8 mouse cellular contexts compared by ENCODE assay signal in genomic region chr11:69580091-69580514, GRCm38 (mm10). TPM values are rescaled to one million over a fixed set of nuclear protein-coding genes. Genes with fewer than 3 reads are reported as not detected.
DNase-seq lines count a peak whose midpoint lies in the region; ATAC-seq and TF ChIP-seq lines count a peak whose summit lies in the region.

Wrap53 (minus strand) TSS chr11:69580255.
Trp53 (plus strand) TSS chr11:69580359.

- no peaks in the 10 kb centered on the region for H3K9me3 ChIP-seq in MEL (replicated peaks; ENCODE audit: insufficient read depth, low read length)
- no peaks in the 10 kb centered on the region for H3K9me3 ChIP-seq in forebrain, postnatal 0 days (ENCODE audit: low read length)
- no peaks in the 10 kb centered on the region for H3K9me3 ChIP-seq in lung, embryonic 15.5 days

- H3K4me2 ChIP-seq in forebrain, postnatal 0 days (ENCODE audit: low read depth) = peak within 1 kb of the TSS; percentile 95
- H3K4me2 ChIP-seq in lung, embryonic 15.5 days = peak within 1 kb of the TSS; percentile 87

- peak within 1 kb of the TSS; percentile 94 for H3K9ac ChIP-seq in MEL (ENCODE audit: control insufficient read depth, low read depth, low read length, poor library complexity, severe bottlenecking)
- H3K9ac ChIP-seq in forebrain, postnatal 0 days = peak within 1 kb of the TSS; percentile 72
- H3K9ac ChIP-seq in lung, embryonic 15.5 days = peak within 1 kb of the TSS; percentile 82

- DNase-seq in MEL (ENCODE audit: low read depth, low spot score) = peak; percentile 99
- peak; percentile 88 to 94 for DNase-seq in cerebellum, adult 2 months
- DNase-seq in forebrain, postnatal 0 days = peak; percentile 94
- peak; percentile 91 for DNase-seq in heart, postnatal 4 days
- DNase-seq in layer of hippocampus, adult 8-10 months (ENCODE audit: low spot score in 2 of 2) = peak; percentile 88 to 92
- peak; percentile 90 for DNase-seq in ovary, adult 18-20 months (ENCODE audit: low spot score)
- DNase-seq in thymus, postnatal 0 days (ENCODE audit: low spot score) = peak; percentile 93

- peaks cover 72% of the 10 kb centered on the region for H3K79me2 ChIP-seq in MEL (ENCODE audit: control insufficient read depth, insufficient read depth, low read length, poor library complexity)

- peak; percentile 86 to 93 for TF ChIP-seq POLR2A in MEL (IDR thresholded peaks at IDR 0.05; ENCODE audit: control insufficient read depth in 1 of 2, insufficient read depth in 1 of 2, low read depth in 1 of 2, low read length in 2 of 2, poor library complexity in 1 of 2)
- TF ChIP-seq POLR2A in cerebellum, adult 2 months (IDR thresholded peaks at IDR 0.05; ENCODE audit: borderline replicate concordance, insufficient read depth, low read length) = peak; percentile 44; the same call in 1 of the 2 replicates

- H3K27ac ChIP-seq in MEL (ENCODE audit: control insufficient read depth, low read depth, low read length) = peak within 1 kb of the TSS; percentile 96
- peak within 1 kb of the TSS; percentile 97 for H3K27ac ChIP-seq in cerebellum, adult 2 months (ENCODE audit: insufficient read depth, low read length)
- peak within 1 kb of the TSS; percentile 92 for H3K27ac ChIP-seq in forebrain, postnatal 0 days (ENCODE audit: low read depth, low read length)
- peak within 1 kb of the TSS; percentile 97 for H3K27ac ChIP-seq in lung, embryonic 15.5 days

- H3K36me3 ChIP-seq in MEL (ENCODE audit: control insufficient read depth in 1 of 2, insufficient read depth in 2 of 2, low read length in 2 of 2) = peaks cover 0 to 33% of the 10 kb centered on the region in 2 experiments; a peak in 2 of 4 replicates
- H3K36me3 ChIP-seq in forebrain, postnatal 0 days (ENCODE audit: insufficient read depth) = no peaks in the 10 kb centered on the region
- no peaks in the 10 kb centered on the region for H3K36me3 ChIP-seq in lung, embryonic 15.5 days

- TF ChIP-seq EP300 in MEL (IDR thresholded peaks at IDR 0.05; ENCODE audit: low read depth in 1 of 2, low read length in 2 of 2) = 0 out of 4 replicates have a peak, but pooled peaks of 1 of the 2 experiments have one; percentile 24

- peaks cover 2 to 40% of the 10 kb centered on the region in 2 experiments for H3K4me1 ChIP-seq in MEL (ENCODE audit: control insufficient read depth in 1 of 2, insufficient read depth in 2 of 2, low read length in 2 of 2)
- H3K4me1 ChIP-seq in cerebellum, adult 2 months (ENCODE audit: control insufficient read depth, insufficient read depth, low read length) = peaks cover 5% of the 10 kb centered on the region
- H3K4me1 ChIP-seq in forebrain, postnatal 0 days (ENCODE audit: insufficient read depth) = peaks cover 4% of the 10 kb centered on the region; the same call in 1 of the 2 replicates
- H3K4me1 ChIP-seq in lung, embryonic 15.5 days = peaks cover 36% of the 10 kb centered on the region

- no peaks in the 10 kb centered on the region for H3K27me3 ChIP-seq in MEL (ENCODE audit: control insufficient read depth in 1 of 2, insufficient read depth in 2 of 2, low read length in 2 of 2)
- H3K27me3 ChIP-seq in cerebellum, adult 2 months (ENCODE audit: control insufficient read depth, insufficient read depth, low read length) = no peaks in the 10 kb centered on the region
- H3K27me3 ChIP-seq in forebrain, postnatal 0 days (ENCODE audit: insufficient read depth, low read length) = no peaks in the 10 kb centered on the region
- no peaks in the 10 kb centered on the region for H3K27me3 ChIP-seq in lung, embryonic 15.5 days

- peak within 1 kb of the TSS; percentile 82 to 91 for H3K4me3 ChIP-seq in MEL (ENCODE audit: control insufficient read depth in 1 of 2, insufficient read depth in 1 of 2, low read depth in 2 of 2, low read length in 2 of 2)
- H3K4me3 ChIP-seq in cerebellum, adult 2 months (replicated peaks; ENCODE audit: insufficient read depth, low read depth, low read length) = peak within 1 kb of the TSS; percentile 91
- H3K4me3 ChIP-seq in forebrain, postnatal 0 days (ENCODE audit: low read depth, low read length) = peak within 1 kb of the TSS; percentile 79
- peak within 1 kb of the TSS; percentile 81 for H3K4me3 ChIP-seq in lung, embryonic 15.5 days

- TF ChIP-seq CTCF in MEL (IDR thresholded peaks at IDR 0.05 in 2 of 3, conservative IDR thresholded peaks at IDR 0.05 in 1 of 3; ENCODE audit: control insufficient read depth in 1 of 3, insufficient read depth in 1 of 3, low read depth in 2 of 3, low read length in 3 of 3, poor library complexity in 1 of 3, severe bottlenecking in 1 of 3) = peak in 1 of 3 experiments; percentile 34; a peak in 2 of 6 replicates
- no peak for TF ChIP-seq CTCF in cerebellum, adult 2 months (IDR thresholded peaks at IDR 0.05; ENCODE audit: borderline replicate concordance, insufficient read depth, low read depth, low read length)
- TF ChIP-seq CTCF in forebrain, postnatal 0 days (IDR thresholded peaks at IDR 0.05; ENCODE audit: low read depth) = no peak

- under 1% methylated on average over 13 of the region's 13 CpGs for WGBS in cerebellum, adult 2 months
- under 1% methylated on average over 13 of the region's 13 CpGs for WGBS in forebrain, postnatal 0 days
- WGBS in lung, embryonic 15.5 days = under 1% methylated on average over 13 of the region's 13 CpGs

- no peak for TF ChIP-seq RAD21 in MEL (IDR thresholded peaks at IDR 0.05; ENCODE audit: low read depth, low read length)

- ATAC-seq in forebrain, postnatal 0 days = peak; percentile 64
- ATAC-seq in lung, embryonic 15.5 days (ENCODE audit: borderline replicate concordance, extremely low read depth, low FRiP score, low TSS enrichment) = peak; percentile 64

TF ChIP-seq in MEL, 35 proteins besides CTCF, POLR2A, EP300 and RAD21 (continues in another document):
- TF ChIP-seq CHD1 (IDR thresholded peaks at IDR 0.05; ENCODE audit: low read depth, low read length) = no peak; the same call in 1 of the 2 replicates
- peak; percentile 53; the same call in 1 of the 2 replicates for TF ChIP-seq BHLHE40 (IDR thresholded peaks at IDR 0.05; ENCODE audit: borderline replicate concordance, low read depth, low read length)
- TF ChIP-seq MAFK (IDR thresholded peaks at IDR 0.05; ENCODE audit: borderline replicate concordance, low read depth, low read length) = no peak; the same call in 1 of the 2 replicates
- peak; percentile 93 for TF ChIP-seq KAT2A (conservative IDR thresholded peaks at IDR 0.05; ENCODE audit: low read depth, low read length)
- TF ChIP-seq ETS1 (IDR thresholded peaks at IDR 0.05; ENCODE audit: low read depth, low read length) = peak; percentile 41; the same call in 1 of the 2 replicates
- no peak for TF ChIP-seq MEF2A (IDR thresholded peaks at IDR 0.05; ENCODE audit: extremely low read depth, insufficient replicate concordance, low read depth, low read length, poor library complexity, severe bottlenecking)
- peak; percentile 91 for TF ChIP-seq ZMIZ1 (IDR thresholded peaks at IDR 0.05; ENCODE audit: low read depth, low read length)
- TF ChIP-seq POLR2AphosphoS5 (IDR thresholded peaks at IDR 0.05; ENCODE audit: borderline replicate concordance, low read depth, low read length) = no peak
- TF ChIP-seq MXI1 (IDR thresholded peaks at IDR 0.05; ENCODE audit: low read depth, low read length) = peak; percentile 99
- peak; percentile 94 for TF ChIP-seq SIN3A (IDR thresholded peaks at IDR 0.05; ENCODE audit: low read length)
- TF ChIP-seq USF1 (IDR thresholded peaks at IDR 0.05; ENCODE audit: low read depth, low read length) = peak; percentile 93
- no peak for TF ChIP-seq GABPA (IDR thresholded peaks at IDR 0.05; ENCODE audit: low read depth, low read length)
- TF ChIP-seq SMC3 (IDR thresholded peaks at IDR 0.05; ENCODE audit: low read depth, low read length) = no peak
- no peak for TF ChIP-seq UBTF (IDR thresholded peaks at IDR 0.05; ENCODE audit: borderline replicate concordance, insufficient read depth, low read depth, low read length)
- TF ChIP-seq E2F4 (IDR thresholded peaks at IDR 0.05; ENCODE audit: borderline replicate concordance, low read depth, low read length) = peak; percentile 69; the same call in 1 of the 2 replicates
- no peak for TF ChIP-seq NRF1 (IDR thresholded peaks at IDR 0.05; ENCODE audit: insufficient read depth, low read depth, low read length, poor library complexity, severe bottlenecking)
- no peak for TF ChIP-seq GATA1 (IDR thresholded peaks at IDR 0.05; ENCODE audit: low read depth, low read length)
- TF ChIP-seq ELF1 (IDR thresholded peaks at IDR 0.05; ENCODE audit: low read depth, low read length) = peak; percentile 82
- no peak for TF ChIP-seq TAL1 (IDR thresholded peaks at IDR 0.05; ENCODE audit: low read length)
- peak; percentile 96 for TF ChIP-seq NELFE (IDR thresholded peaks at IDR 0.05; ENCODE audit: low read depth, low read length)
- TF ChIP-seq TCF12 (IDR thresholded peaks at IDR 0.05; ENCODE audit: low read depth, low read length) = peak; percentile 78
- TF ChIP-seq TBP (IDR thresholded peaks at IDR 0.05; ENCODE audit: low read depth, low read length) = peak; percentile 92

RNA-seq across cellular contexts. Expression of gene Wrap53, which starts in this region (rescaled TPM):
- 18.5 and 18.9 TPM in 2 replicates for total RNA-seq in MEL (2012; rRNA removed)
- polyA plus RNA-seq in MEL (2012; ENCODE audit: insufficient read depth in 1 of 2, insufficient read length in 2 of 2, low read depth in 1 of 2, low replicate concordance in 2 of 2, missing spikeins in 1 of 2) = 10 to 100 TPM in 1 of 2 experiments, not detected in 1; 24.5 TPM
- 18.6 and 18.8 TPM in 2 replicates for polyA plus RNA-seq in cerebellum, adult 2 months (2012; rRNA removed)
- total RNA-seq in forebrain, postnatal 0 days (2014; rRNA removed) = 10.5 and 13.1 TPM in 2 replicates
- polyA plus RNA-seq in forebrain, postnatal 0 days (2015; fragmentation: Nextera tagmentation; extraction: Ambion mirVana) = 14.6 and 17.3 TPM in 2 replicates
- 1 to 10 TPM; 5.8 to 7.0 TPM for total RNA-seq in heart, postnatal 4 days (2021)
- total RNA-seq in layer of hippocampus, adult 8-10 months (2022) = 10 to 100 TPM; 12.2 to 17.8 (median 12.3) TPM
- polyA plus RNA-seq in lung, embryonic 15.5 days (2015; fragmentation: Nextera tagmentation; extraction: Ambion mirVana) = 28.3 and 28.4 TPM in 2 replicates
- polyA plus RNA-seq in thymus, postnatal 0 days (2015; fragmentation: Nextera tagmentation; extraction: Ambion mirVana) = 27.0 and 30.6 TPM in 2 replicates

RNA-seq across cellular contexts. Expression of gene Trp53, which starts in this region (rescaled TPM):
- 74.1 and 76.4 TPM in 2 replicates for total RNA-seq in MEL (2012; rRNA removed)
- 100 to 1,000 TPM in 1 of 2 experiments, not detected in 1; 212 TPM for polyA plus RNA-seq in MEL (2012; ENCODE audit: insufficient read depth in 1 of 2, insufficient read length in 2 of 2, low read depth in 1 of 2, low replicate concordance in 2 of 2, missing spikeins in 1 of 2)
- 34.7 and 35.6 TPM in 2 replicates for polyA plus RNA-seq in cerebellum, adult 2 months (2012; rRNA removed)
- 40.1 and 43.1 TPM in 2 replicates for total RNA-seq in forebrain, postnatal 0 days (2014; rRNA removed)
- 52.4 and 59.8 TPM in 2 replicates for polyA plus RNA-seq in forebrain, postnatal 0 days (2015; fragmentation: Nextera tagmentation; extraction: Ambion mirVana)
- total RNA-seq in heart, postnatal 4 days (2021) = 10 to 100 TPM; 41.6 to 46.1 TPM
- total RNA-seq in layer of hippocampus, adult 8-10 months (2022) = 10 to 100 TPM; 27.7 to 36.7 (median 33.7) TPM
- 168 and 170 TPM in 2 replicates for polyA plus RNA-seq in lung, embryonic 15.5 days (2015; fragmentation: Nextera tagmentation; extraction: Ambion mirVana)
- 138 and 165 TPM in 2 replicates for polyA plus RNA-seq in thymus, postnatal 0 days (2015; fragmentation: Nextera tagmentation; extraction: Ambion mirVana)

Comparison
In these comparisons a context has a peak if more than half of its experiments do, and no peak if none do; other contexts are left out.
1. Peak in every context shown above with its lines: DNase-seq, ATAC-seq, H3K4me3 ChIP-seq and H3K27ac ChIP-seq.